Mouse (Mus musculus): ENCODE data around the gene Pdxdc1. TPM values are rescaled to one million over a fixed set of nuclear protein-coding genes. Genes with fewer than 3 reads are reported as not detected.

Gene Pdxdc1
- polyA plus RNA-seq, 1 experiment from 2014 or later, result 102 TPM

- peak; percentile 77 for ATAC-seq
- 0 out of 2 replicates have a peak, but pooled peaks cover 3% of the 10 kb centered on the region for H3K36me3 ChIP-seq (ENCODE audit: control insufficient read depth, insufficient read depth, low read length)
- no peak overlapping the region for H3K9ac ChIP-seq (ENCODE audit: low read depth, low read length)
- H3K4me2 ChIP-seq (ENCODE audit: low read depth, low read length), result no peak overlapping the region
- H3K27me3 ChIP-seq (replicated peaks; ENCODE audit: control insufficient read depth, insufficient read depth, low read length), result no peaks in the 10 kb centered on the region
- H3K4me1 ChIP-seq (ENCODE audit: control insufficient read depth, insufficient read depth, low read length), result peaks cover 3% of the 10 kb centered on the region; the same call in 1 of the 2 replicates
- H3K27ac ChIP-seq (ENCODE audit: low read length), result peak overlapping the region; percentile 34
- no peak overlapping the region for H3K4me3 ChIP-seq (ENCODE audit: low read length)
- WGBS, result 50% methylated on average over 4 of the region's 4 CpGs
- no peaks in the 10 kb centered on the region for H3K9me3 ChIP-seq (ENCODE audit: control insufficient read depth, low read length)
Observed at GRCm38 (mm10) chr16:13866076-13866475, 36.9 kb downstream of the Pdxdc1 start.

- Histone ChIP-seq H3K4me3 (ENCODE audit: low read length) (no peak overlapping the region), H3K4me2 (ENCODE audit: low read depth, low read length) (no peak overlapping the region), H3K27ac (ENCODE audit: low read length) (no peak overlapping the region), H3K9me3 (ENCODE audit: control insufficient read depth, low read length) (no peaks in the 10 kb centered on the region), H3K27me3 (replicated peaks; ENCODE audit: control insufficient read depth, insufficient read depth, low read length) (no peaks in the 10 kb centered on the region), H3K36me3 (ENCODE audit: control insufficient read depth, insufficient read depth, low read length) (peaks cover 6% of the 10 kb centered on the region; the same call in 1 of the 2 replicates), H3K4me1 (ENCODE audit: control insufficient read depth, insufficient read depth, low read length) (no peaks in the 10 kb centered on the region), H3K9ac (ENCODE audit: low read depth, low read length) (no peak overlapping the region)
- 90% methylated on average over 4 of the region's 4 CpGs for WGBS
- ATAC-seq, result no peak
Observed at GRCm38 (mm10) chr16:13853886-13854285, 49.0 kb downstream of the Pdxdc1 start.

- Histone ChIP-seq H3K4me3 (ENCODE audit: low read length) (no peak overlapping the region), H3K4me2 (ENCODE audit: low read depth, low read length) (no peak overlapping the region), H3K27ac (ENCODE audit: low read length) (no peak overlapping the region), H3K9me3 (ENCODE audit: control insufficient read depth, low read length) (no peaks in the 10 kb centered on the region), H3K9ac (ENCODE audit: low read depth, low read length) (no peak overlapping the region), H3K36me3 (ENCODE audit: control insufficient read depth, insufficient read depth, low read length) (peaks cover 4% of the 10 kb centered on the region; the same call in 1 of the 2 replicates), H3K27me3 (replicated peaks; ENCODE audit: control insufficient read depth, insufficient read depth, low read length) (no peaks in the 10 kb centered on the region), H3K4me1 (ENCODE audit: control insufficient read depth, insufficient read depth, low read length) (no peaks in the 10 kb centered on the region)
- WGBS, result 95% methylated on average over 4 of the region's 4 CpGs
- no peak for ATAC-seq
Observed at GRCm38 (mm10) chr16:13851446-13851845, 51.5 kb downstream of the Pdxdc1 start.

- no peaks in the 10 kb centered on the region for H3K4me1 ChIP-seq (ENCODE audit: control insufficient read depth, insufficient read depth, low read length)
- 72% methylated on average over 2 of the region's 2 CpGs for WGBS
- no peaks in the 10 kb centered on the region for H3K9me3 ChIP-seq (ENCODE audit: control insufficient read depth, low read length)
- H3K27me3 ChIP-seq (replicated peaks; ENCODE audit: control insufficient read depth, insufficient read depth, low read length), result no peaks in the 10 kb centered on the region
- peaks cover 11% of the 10 kb centered on the region for H3K36me3 ChIP-seq (ENCODE audit: control insufficient read depth, insufficient read depth, low read length)
- no peak for ATAC-seq
- no peak overlapping the region for H3K27ac ChIP-seq (ENCODE audit: low read length)
- H3K9ac ChIP-seq (ENCODE audit: low read depth, low read length), result no peak overlapping the region
- H3K4me2 ChIP-seq (ENCODE audit: low read depth, low read length), result no peak overlapping the region
- H3K4me3 ChIP-seq (ENCODE audit: low read length), result no peak overlapping the region
Observed at GRCm38 (mm10) chr16:13848310-13848709, 54.6 kb downstream of the Pdxdc1 start.

GRCm38 (mm10) chr16:13846675-13847074, 56.3 kb downstream of the Pdxdc1 start:
- H3K4me1 ChIP-seq (ENCODE audit: control insufficient read depth, insufficient read depth, low read length), result no peaks in the 10 kb centered on the region
- no peak for ATAC-seq
- no peak overlapping the region for H3K4me2 ChIP-seq (ENCODE audit: low read depth, low read length)
- H3K36me3 ChIP-seq (ENCODE audit: control insufficient read depth, insufficient read depth, low read length), result peaks cover 12% of the 10 kb centered on the region; the same call in 1 of the 2 replicates
- no peaks in the 10 kb centered on the region for H3K9me3 ChIP-seq (ENCODE audit: control insufficient read depth, low read length)
- H3K27me3 ChIP-seq (replicated peaks; ENCODE audit: control insufficient read depth, insufficient read depth, low read length), result no peaks in the 10 kb centered on the region
- H3K27ac ChIP-seq (ENCODE audit: low read length), result no peak overlapping the region
- 100% methylated on average over 1 of the region's 1 CpGs for WGBS
- H3K4me3 ChIP-seq (ENCODE audit: low read length), result no peak overlapping the region
- H3K9ac ChIP-seq (ENCODE audit: low read depth, low read length), result no peak overlapping the region

GRCm38 (mm10) chr16:13845031-13845430, 57.9 kb downstream of the Pdxdc1 start:
- WGBS, result 94% methylated on average over 5 of the region's 5 CpGs
- Histone ChIP-seq H3K4me1 (ENCODE audit: control insufficient read depth, insufficient read depth, low read length) (no peaks in the 10 kb centered on the region), H3K27ac (ENCODE audit: low read length) (no peak overlapping the region), H3K36me3 (ENCODE audit: control insufficient read depth, insufficient read depth, low read length) (peaks cover 12% of the 10 kb centered on the region), H3K4me2 (ENCODE audit: low read depth, low read length) (no peak overlapping the region), H3K9ac (ENCODE audit: low read depth, low read length) (no peak overlapping the region), H3K4me3 (ENCODE audit: low read length) (no peak overlapping the region), H3K9me3 (ENCODE audit: control insufficient read depth, low read length) (no peaks in the 10 kb centered on the region), H3K27me3 (replicated peaks; ENCODE audit: control insufficient read depth, insufficient read depth, low read length) (no peaks in the 10 kb centered on the region)
- ATAC-seq, result no peak

- ATAC-seq, result no peak
- no peak overlapping the region for H3K9ac ChIP-seq (ENCODE audit: low read depth, low read length)
- no peak overlapping the region for H3K27ac ChIP-seq (ENCODE audit: low read length)
- WGBS, result 94% methylated on average over 3 of the region's 3 CpGs
- no peaks in the 10 kb centered on the region for H3K27me3 ChIP-seq (replicated peaks; ENCODE audit: control insufficient read depth, insufficient read depth, low read length)
- H3K4me2 ChIP-seq (ENCODE audit: low read depth, low read length), result no peak overlapping the region
- peaks cover 22% of the 10 kb centered on the region for H3K36me3 ChIP-seq (ENCODE audit: control insufficient read depth, insufficient read depth, low read length)
- no peaks in the 10 kb centered on the region for H3K9me3 ChIP-seq (ENCODE audit: control insufficient read depth, low read length)
- H3K4me1 ChIP-seq (ENCODE audit: control insufficient read depth, insufficient read depth, low read length), result no peaks in the 10 kb centered on the region
- H3K4me3 ChIP-seq (ENCODE audit: low read length), result no peak overlapping the region
Observed at GRCm38 (mm10) chr16:13840956-13841355, 62.0 kb downstream of the Pdxdc1 start.

GRCm38 (mm10) chr16:13840056-13840455, 62.9 kb downstream of the Pdxdc1 start:
- no peak for ATAC-seq
- Histone ChIP-seq H3K4me2 (ENCODE audit: low read depth, low read length) (no peak overlapping the region), H3K9ac (ENCODE audit: low read depth, low read length) (no peak overlapping the region), H3K4me1 (ENCODE audit: control insufficient read depth, insufficient read depth, low read length) (no peaks in the 10 kb centered on the region), H3K27ac (ENCODE audit: low read length) (no peak overlapping the region), H3K4me3 (ENCODE audit: low read length) (no peak overlapping the region), H3K27me3 (replicated peaks; ENCODE audit: control insufficient read depth, insufficient read depth, low read length) (no peaks in the 10 kb centered on the region), H3K9me3 (ENCODE audit: control insufficient read depth, low read length) (no peaks in the 10 kb centered on the region), H3K36me3 (ENCODE audit: control insufficient read depth, insufficient read depth, low read length) (peaks cover 25% of the 10 kb centered on the region)
- 90% methylated on average over 7 of the region's 7 CpGs for WGBS

- H3K36me3 ChIP-seq (ENCODE audit: control insufficient read depth, insufficient read depth, low read length), result peaks cover 35% of the 10 kb centered on the region
- H3K27me3 ChIP-seq (replicated peaks; ENCODE audit: control insufficient read depth, insufficient read depth, low read length), result no peaks in the 10 kb centered on the region
- no peaks in the 10 kb centered on the region for H3K9me3 ChIP-seq (ENCODE audit: control insufficient read depth, low read length)
- H3K4me1 ChIP-seq (ENCODE audit: control insufficient read depth, insufficient read depth, low read length), result no peaks in the 10 kb centered on the region
- H3K4me2 ChIP-seq (ENCODE audit: low read depth, low read length), result no peak overlapping the region
- ATAC-seq, result peak; percentile 88
- H3K9ac ChIP-seq (ENCODE audit: low read depth, low read length), result no peak overlapping the region
- peak overlapping the region; percentile 13; the same call in 1 of the 2 replicates for H3K27ac ChIP-seq (ENCODE audit: low read length)
- no peak overlapping the region for H3K4me3 ChIP-seq (ENCODE audit: low read length)
- 85% methylated on average over 5 of the region's 5 CpGs for WGBS
Observed at GRCm38 (mm10) chr16:13834382-13834781, 68.5 kb downstream of the Pdxdc1 start.

GRCm38 (mm10) chr16:13831606-13832005, 71.3 kb downstream of the Pdxdc1 start:
- no peak for ATAC-seq
- Histone ChIP-seq H3K36me3 (ENCODE audit: control insufficient read depth, insufficient read depth, low read length) (peaks cover 31% of the 10 kb centered on the region), H3K4me1 (ENCODE audit: control insufficient read depth, insufficient read depth, low read length) (no peaks in the 10 kb centered on the region), H3K4me3 (ENCODE audit: low read length) (no peak overlapping the region), H3K9me3 (ENCODE audit: control insufficient read depth, low read length) (no peaks in the 10 kb centered on the region), H3K27ac (ENCODE audit: low read length) (no peak overlapping the region), H3K4me2 (ENCODE audit: low read depth, low read length) (no peak overlapping the region), H3K9ac (ENCODE audit: low read depth, low read length) (no peak overlapping the region), H3K27me3 (replicated peaks; ENCODE audit: control insufficient read depth, insufficient read depth, low read length) (no peaks in the 10 kb centered on the region)
- WGBS, result 84% methylated on average over 5 of the region's 5 CpGs

All from intestine, embryonic 16.5 days (tissue).